Mouse (Mus musculus): Measurements from ENCODE around the gene Fibcd1.

Gene Fibcd1

DNA sequence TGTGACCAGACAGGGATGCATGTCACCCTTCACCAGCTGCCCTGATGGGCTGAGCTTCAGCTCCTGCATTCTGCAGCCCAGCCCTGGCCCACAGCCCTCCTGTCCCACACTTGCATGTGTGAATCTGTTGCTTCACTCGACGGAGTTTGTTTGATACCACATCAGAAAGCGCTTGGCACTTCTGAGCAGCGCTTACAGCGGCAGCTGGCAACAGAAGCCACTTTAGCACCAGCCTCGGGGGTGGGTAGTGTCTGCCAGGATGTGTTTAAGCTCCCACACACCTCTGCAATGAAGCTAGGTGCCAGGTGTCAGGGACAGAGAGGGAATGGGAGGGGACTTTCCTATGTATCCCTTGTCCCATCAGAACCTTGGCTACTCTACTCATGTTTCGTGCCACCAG lies 31.1 kb downstream of the Fibcd1 start:
- no peak for ATAC-seq (ENCODE audit: insufficient number of reproducible peaks, low FRiP score, low TSS enrichment)

DNA sequence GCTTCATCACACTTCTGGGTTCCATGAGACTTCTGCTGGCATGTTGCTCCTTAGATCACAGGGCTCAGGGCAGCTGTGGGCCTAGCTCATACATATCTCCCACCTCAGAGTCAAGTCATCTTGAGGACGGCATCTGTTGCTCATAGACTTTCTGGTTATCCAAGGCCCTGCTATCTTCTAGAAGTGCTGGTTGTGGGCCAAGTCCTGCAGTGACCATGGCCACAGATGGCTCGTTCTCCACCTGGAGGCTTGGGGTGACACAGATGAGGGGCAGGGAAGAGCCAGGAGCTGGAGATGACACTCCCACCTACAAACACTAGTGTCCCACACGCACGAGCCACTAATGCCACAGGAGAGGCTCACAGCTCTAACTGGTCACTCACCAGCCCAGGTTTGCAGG lies 32.2 kb downstream of the Fibcd1 start:
- ATAC-seq (ENCODE audit: insufficient number of reproducible peaks, low FRiP score, low TSS enrichment) = no peak

DNA sequence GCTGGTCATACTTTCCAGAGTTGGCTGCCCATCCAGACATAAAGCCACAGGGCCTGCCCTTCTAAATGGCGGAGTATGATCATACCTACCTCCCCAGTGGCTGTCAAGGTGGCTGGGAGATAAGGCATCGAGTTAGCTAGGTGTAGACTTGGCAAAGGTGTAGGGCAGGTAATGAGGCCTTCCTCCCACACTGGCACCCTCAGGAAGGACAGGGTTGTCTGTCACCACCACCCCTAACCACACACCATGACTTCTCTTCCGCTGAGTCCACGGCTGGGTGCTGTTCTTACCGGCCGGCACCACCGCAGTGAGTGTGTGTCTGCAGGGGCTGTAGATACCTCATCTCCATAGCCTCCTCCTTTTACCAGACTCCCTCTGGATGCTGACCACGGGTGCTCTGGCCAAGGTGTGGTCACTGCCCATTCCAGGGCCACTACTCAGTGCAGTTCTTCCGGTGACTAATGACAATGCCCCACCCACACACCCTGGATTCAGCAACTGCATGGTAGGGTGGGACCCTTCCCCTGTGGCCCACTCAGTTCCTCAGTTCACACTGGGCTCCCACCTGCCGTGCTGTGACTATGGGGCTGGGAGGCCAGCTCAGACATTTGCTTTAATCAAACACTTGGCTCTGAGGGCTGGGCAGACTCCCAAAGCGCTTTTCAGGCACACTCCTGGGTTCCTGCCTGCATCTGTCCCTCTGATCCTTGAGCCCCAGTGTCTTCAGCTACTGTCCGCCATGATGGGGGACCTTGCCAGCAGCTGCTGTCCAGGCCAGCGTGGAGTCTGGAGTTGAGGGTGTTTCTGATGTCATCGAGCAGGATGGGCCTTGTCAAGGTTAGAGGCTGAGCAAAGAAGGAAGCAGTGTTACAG lies 34.5 kb downstream of the Fibcd1 start:
- ATAC-seq (ENCODE audit: insufficient number of reproducible peaks, low FRiP score, low TSS enrichment) = no peak

DNA sequence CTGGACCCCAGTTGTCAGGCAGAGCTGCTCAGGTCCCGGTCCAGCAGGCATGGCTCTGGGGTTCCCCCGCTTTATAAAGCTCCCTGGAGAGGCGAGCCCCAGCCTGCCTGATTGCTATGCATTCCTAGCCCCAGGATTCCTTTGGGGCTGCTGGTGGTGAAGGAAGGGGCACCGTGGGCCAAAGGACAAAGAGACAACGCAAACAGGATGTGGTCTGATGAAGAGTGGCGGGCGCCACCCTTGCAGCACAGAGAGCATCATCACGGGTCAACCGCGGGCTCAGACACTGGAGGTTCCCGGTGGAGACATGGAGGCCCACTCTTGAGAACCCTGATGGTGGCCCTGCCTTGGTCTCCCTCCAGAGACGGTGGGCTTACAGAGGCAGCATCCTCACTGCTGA lies 35.4 kb downstream of the Fibcd1 start, which contains the start of gene Qrfp:
TSS of gene Qrfp (minus strand) at position 137 of the 400 bp plus-strand sequence.
- ATAC-seq (ENCODE audit: insufficient number of reproducible peaks, low FRiP score, low TSS enrichment) = no peak

DNA sequence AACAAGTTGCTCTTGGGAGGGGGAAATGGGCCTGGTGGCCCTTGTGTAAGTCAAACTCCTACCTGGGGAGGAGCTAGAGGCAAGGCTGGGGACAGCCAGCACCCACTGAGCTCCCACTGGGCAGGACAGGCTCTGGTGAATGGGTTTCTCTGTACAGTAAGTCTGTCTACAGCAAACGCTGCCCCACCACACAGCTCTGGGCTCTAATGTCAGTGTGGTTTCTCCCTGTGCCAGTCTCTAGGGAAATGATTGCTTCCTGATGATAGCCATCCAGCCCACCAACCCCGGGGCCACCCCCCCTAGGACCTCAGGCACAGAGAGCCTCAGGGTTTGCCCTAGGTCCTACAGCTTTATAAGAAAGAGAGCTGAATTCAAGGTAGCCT lies 36.5 kb downstream of the Fibcd1 start:
- ATAC-seq (ENCODE audit: insufficient number of reproducible peaks, low FRiP score, low TSS enrichment) = no peak

DNA sequence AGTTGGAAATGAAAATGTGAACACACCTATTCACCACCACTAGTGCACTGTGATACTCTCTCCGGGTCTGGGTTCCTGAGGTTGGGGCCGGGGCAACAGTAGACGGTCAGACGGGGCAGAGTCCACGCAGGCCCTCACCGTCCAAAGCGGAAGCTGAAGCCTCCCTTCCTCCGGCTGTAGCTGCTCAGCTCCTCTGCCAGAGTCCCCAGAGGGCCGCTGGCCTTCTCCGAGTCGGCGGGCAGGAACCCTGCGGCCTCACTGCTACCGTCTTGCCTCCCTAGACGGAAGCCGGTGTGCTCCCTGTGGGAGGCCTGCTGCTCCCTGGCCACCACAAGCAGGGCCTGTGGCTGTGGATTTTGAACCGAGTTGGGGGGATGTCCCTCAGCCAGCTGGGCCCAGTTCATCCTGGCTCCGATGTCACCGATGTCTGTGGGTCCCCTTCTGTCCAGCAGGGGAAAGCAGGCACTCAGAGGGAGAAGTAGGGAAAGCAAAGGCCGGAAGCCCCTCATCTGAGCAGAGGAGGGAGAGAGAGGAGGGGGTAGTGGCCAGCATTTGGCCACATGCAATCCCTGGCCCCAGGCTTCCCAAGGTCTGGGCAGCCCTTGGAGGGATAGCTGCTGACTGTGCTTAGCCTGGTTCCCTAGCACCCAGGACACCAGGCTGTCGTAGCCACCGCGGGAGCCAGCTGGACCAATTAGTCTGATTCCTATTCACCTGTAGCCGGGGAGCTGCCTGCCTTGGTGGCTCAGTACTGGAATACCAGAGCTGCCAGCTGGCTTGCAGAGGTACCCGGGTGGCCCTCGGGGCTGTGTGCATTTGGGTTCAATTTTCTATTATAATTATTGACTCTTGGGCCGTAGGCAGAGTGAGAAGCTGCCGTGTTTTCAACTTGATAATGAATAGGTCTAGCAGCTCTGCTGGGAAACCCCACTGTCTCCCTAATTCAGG lies 37.1 kb downstream of the Fibcd1 start:
- ATAC-seq (ENCODE audit: insufficient number of reproducible peaks, low FRiP score, low TSS enrichment) = no peak

DNA sequence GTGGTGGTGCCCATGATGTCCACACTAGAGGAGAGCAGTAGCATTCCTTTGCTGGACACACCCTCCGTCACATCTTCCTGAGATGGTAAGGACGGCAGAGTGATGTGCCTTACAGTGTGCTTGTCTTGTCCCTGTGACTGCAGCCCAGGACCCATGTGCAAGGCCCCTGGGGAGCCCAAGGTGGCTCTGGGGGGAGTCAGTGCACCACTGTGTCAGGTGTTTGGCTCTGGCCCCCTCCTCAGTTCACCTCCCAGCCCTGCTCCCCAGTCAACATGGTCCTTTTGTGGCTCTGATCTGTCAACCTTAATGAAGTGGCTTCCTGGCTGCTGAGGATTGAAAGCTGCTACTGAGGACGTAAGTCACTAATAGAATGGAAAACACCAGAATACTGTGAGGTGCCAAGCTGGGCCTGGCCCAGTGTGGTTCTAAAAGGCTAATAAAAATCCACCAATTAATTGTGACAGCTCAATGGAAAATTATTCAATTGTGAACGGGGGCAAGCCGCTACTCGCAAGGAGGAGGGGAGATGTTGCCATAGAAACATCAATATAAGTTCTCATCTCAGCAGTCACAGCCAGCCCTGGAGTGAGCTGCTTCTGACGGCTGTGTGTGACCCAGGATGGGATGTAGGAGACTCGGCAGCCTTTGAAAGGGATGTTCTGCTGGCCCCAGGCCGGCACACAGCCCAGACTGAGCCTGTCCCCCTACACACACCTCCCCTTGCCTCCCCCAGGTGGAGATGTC lies 39.0 kb downstream of the Fibcd1 start:
- ATAC-seq (ENCODE audit: insufficient number of reproducible peaks, low FRiP score, low TSS enrichment) = no peak

DNA sequence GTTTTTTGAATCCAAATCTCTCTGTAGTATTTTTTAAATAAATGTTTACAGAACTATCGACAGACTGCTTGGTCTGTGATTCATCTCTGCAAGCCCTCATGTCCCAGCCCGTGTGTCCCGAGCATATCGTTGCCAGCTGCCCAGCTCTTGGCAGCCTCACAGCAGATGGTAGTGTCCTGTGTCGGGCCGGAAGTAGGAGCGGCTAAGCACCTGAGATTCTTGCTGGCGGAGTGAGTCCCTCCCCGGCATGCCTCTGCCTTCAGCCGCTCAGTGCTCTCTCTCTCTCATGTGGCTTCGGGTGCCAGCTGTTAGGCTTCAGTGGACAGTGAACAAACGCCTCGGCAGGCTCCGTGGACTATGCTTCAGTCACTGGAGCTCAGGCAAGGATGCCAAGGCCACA lies 42.3 kb downstream of the Fibcd1 start:
- no peak for ATAC-seq (ENCODE audit: insufficient number of reproducible peaks, low FRiP score, low TSS enrichment)

DNA sequence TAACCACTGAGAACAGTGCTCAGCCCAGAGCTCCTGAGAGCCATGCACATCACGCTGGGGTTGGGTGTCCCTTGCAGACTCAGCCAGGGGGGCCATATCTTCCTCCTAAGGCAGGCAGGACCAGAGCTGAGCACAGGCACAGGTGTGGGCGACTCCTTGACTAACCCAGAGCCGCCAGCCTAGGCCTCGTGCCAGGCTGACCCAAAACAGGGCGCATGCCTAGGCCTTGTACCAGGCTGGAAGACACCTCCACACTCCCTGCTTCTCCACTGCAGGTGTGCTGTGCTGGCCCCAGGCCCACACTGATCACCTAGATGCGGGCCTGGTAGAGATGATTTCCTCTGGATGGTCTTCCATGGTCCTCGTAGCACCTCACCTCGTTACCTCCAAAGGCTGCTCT lies 43.0 kb downstream of the Fibcd1 start:
- no peak for ATAC-seq (ENCODE audit: insufficient number of reproducible peaks, low FRiP score, low TSS enrichment)

DNA sequence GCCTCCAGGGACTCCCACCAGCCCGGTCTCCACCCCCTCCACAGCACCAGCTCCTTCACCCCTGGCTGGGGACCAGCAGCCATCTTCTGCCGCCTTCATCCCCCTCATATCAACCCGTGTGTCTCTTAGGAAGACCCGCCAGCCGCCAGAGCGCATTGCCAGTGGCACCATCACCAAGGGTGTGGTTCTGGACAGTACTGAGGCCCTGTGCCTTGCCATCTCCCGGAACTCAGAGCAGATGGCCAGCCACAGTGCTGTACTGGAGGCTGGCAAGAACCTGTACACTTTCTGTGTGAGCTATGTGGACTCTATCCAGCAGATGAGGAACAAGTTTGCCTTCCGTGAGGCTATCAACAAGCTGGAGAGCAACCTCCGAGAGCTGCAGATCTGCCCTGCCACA lies 44.4 kb downstream of the Fibcd1 start:
- 0 out of 2 replicates have a peak, but pooled peaks have one; percentile 42 for ATAC-seq (ENCODE audit: insufficient number of reproducible peaks, low FRiP score, low TSS enrichment)

DNA sequence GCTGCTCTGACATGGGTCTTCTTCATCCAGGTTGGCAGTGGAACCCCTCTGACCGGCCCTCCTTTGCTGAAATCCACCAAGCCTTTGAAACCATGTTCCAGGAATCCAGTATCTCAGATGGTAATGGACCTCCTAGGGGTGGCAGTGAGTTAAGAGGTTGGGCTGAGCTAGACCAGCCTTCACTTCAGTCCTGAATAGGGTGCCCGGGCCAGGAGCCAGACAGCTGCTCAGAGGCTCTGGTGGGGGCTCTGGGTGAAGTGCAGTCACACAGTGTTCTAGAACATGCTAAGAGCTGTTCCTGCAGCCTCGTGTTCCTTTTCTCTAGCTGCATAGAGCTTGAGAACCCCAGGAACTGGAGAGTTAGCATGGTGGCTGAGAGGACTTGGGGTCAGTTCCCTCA lies 48.9 kb downstream of the Fibcd1 start:
- ATAC-seq (ENCODE audit: insufficient number of reproducible peaks, low FRiP score, low TSS enrichment) = no peak

DNA sequence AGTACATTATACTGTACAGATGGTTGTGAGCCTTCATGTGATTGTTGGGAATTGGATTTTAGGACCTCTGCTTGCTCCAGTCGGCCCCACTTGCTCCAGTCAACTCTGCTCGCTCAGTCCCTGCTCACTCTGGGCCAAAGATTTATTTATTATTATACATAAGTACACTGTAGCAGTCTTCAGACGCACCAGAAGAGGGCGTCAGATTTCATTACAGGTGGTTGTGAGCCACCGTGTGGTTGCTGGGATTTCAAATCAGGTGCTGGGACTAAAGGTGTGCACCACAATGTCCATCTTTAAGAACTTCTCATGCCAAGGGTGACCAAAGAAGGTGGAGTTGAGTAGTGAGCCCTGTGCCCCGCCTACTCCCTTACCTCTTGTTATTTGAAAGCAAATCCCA lies 53.2 kb downstream of the Fibcd1 start:
- ATAC-seq (ENCODE audit: insufficient number of reproducible peaks, low FRiP score, low TSS enrichment) = no peak

DNA sequence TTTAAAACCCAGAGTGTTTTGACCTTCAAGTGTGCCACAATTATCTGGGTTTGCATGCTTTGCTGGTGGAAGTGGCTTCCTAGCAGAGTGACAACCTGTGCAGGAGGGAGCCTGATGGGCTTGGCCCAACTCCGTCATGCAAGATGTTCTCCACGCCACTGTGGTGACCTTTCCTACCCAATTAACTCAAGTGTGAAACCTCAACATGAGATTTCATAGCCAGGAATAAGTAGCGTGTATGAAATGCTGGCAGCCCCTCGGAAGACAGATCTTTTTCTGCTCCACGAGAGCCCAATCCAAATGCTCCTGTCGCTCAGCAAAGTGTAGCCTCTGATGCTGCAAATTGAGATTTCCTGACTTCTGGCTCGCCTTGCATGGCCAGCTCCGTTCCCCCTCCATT lies 54.5 kb downstream of the Fibcd1 start:
- no peak for ATAC-seq (ENCODE audit: insufficient number of reproducible peaks, low FRiP score, low TSS enrichment)

DNA sequence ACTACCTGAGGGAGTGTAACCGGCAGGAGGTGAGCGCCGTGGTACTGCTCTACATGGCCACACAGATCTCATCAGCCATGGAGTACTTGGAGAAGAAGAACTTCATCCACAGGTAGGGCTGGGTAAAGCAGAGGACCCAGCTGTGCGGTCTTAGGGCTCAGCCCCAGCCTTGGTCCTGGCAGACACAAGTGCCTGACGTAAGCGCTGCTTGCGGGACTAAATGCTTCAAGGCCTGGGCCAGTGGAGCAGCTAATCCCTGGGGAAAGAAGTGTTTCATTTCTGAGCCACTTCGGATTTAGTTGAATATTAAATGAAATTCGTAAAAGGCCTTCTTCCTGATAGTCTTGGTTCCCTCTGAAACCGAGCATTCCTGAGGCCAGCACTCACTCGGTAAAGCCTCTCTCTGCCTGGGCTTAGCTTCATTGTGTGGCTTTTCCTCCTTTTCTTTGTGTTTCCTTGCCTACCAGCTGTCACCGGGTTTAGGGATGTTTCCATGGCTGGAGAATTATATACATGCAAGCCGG lies 55.0 kb downstream of the Fibcd1 start:
- no peak for ATAC-seq (ENCODE audit: insufficient number of reproducible peaks, low FRiP score, low TSS enrichment)

DNA sequence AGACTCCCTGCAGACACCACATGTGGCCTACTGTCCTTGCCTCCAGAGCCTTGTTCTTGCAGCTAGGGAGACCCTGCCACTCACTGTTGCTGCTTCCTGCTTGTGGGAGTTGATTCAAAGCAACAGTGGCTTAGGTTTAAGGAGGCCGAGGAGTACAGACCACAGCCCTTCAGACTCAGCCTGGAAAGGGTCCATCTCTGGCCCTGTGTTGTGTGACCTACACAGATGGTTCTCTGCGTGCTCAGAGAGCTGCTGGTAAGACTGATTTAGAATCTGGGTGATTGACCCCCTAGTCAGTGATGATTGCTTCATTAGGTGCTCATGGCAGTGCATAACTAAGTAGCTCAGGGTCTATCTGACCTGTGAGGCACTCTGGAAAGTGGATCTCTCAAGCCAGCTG lies 56.6 kb downstream of the Fibcd1 start:
- no peak for ATAC-seq (ENCODE audit: insufficient number of reproducible peaks, low FRiP score, low TSS enrichment)

DNA sequence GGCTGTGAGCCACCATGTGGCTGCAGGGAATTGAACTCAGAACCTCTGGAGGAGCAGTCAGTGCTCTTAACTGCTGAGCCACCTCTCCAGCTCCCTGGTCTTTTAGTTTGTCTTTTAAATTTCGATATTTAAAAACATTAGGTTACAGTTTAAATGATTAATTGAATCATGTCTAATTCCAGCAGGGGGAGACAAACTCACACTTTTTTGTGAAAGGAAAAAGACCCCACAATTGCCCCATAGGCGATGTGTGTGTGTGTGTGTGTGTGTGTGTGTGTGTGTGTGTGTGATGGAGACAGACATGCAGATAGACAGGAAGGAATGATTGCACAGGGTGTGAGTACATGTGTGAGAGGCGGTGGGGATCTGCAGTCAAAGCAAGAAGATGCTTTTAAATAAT lies 57.6 kb downstream of the Fibcd1 start:
- no peak for ATAC-seq (ENCODE audit: insufficient number of reproducible peaks, low FRiP score, low TSS enrichment)

DNA sequence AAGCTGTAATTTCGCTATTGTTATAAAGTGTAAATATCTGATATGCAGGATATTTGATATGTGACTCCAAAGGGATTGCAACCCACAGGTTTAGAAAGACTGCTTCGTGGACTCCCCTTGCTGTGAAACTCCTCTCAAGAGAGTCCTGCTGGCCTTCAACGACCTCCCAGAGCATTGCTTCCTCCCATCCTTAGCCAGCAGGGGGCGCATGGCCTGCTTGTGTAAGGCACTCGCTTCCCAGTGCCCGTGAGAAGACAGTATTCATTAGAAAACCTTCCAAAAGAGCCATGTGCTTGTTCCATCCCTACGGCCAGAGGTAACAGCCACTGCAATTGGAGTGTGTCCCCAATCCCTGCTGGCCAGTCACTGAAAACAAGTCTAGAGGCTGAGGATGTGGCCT lies 58.8 kb downstream of the Fibcd1 start:
- peak; percentile 70 for ATAC-seq (ENCODE audit: insufficient number of reproducible peaks, low FRiP score, low TSS enrichment)

DNA sequence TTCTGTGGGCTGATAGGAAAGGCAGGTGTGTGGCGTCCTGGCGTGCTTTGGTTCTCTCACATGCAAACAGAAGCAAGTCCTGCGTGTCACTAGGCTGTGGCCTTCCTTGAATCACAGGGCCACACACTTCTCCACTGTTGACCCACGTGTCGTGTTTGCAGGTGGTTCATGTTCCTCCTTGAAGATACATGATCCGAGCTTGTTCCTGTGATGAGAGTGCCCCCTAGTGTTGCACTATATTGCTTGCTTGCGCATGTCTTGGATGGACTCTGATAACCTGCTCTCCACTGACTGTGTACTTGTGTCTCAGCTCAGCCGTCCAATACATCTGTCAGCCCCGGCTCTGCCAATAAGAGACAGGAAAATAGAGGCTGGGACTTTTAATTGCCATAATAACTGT lies 60.7 kb downstream of the Fibcd1 start:
- ATAC-seq (ENCODE audit: insufficient number of reproducible peaks, low FRiP score, low TSS enrichment) = 0 out of 2 replicates have a peak, but pooled peaks have one; percentile 47

DNA sequence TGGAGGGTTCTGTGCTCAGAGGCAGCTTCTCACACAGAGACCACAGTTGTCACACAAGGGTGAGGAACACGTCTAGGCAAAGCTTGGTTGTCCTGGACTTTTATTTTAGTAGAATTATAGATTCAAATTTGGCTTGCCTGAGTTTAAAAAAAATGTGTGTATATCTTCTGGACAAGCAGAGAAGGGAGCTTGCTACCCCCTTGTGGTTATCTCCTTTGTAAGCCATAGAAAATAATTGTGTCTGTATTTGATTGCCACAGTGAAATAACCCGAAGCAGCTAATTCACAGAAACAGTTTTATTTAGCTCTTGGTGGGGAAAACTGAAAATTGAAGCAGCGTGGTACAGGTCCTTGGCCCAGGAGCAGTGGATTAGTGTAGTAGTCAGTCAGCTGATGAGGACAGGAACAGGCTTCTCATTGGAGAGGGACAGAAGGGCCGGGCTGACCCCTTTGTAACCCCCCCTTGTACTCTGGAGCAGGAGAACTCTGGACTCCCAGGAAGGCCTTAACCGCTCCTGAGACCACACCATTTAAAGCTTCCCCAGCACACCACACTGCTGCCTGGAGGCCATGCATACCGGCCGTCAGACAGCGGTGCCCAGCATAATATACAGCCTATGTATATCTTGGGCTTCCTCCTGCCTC lies 62.7 kb downstream of the Fibcd1 start:
- ATAC-seq (ENCODE audit: insufficient number of reproducible peaks, low FRiP score, low TSS enrichment) = no peak

DNA sequence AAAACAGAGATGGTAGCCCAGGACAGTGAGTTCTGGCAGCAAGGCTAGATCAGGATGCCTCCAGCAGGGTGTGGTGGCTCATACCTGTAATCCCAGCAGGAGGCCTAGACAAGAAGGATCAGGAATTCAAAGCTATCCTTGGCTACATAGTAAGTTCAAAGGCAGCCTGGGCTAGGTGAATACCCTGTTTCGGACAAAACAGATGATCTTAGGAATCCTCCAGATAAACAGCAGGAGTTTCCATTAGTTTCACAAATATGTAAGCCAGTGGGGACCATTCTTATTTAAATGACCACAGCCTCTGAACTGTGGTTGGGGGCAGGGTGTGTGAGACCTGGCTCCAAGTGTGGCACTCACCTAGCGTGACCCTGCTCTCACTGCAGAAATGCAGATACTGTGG lies 66.5 kb downstream of the Fibcd1 start:
- ATAC-seq (ENCODE audit: insufficient number of reproducible peaks, low FRiP score, low TSS enrichment) = no peak
